Mouse (Mus musculus) c-Kit-positive CD71-positive TER-119-negative erythroid progenitor cells, embryonic 14.5 days (primary cell): ENCODE data around the gene Rap1a.

Experiments used
- DNase-seq: peaks from one replicate; pipeline ENCODE4 v3.0.0-alpha.2; 2013; ENCODE audit warnings: low read depth

Rap1a gene

GRCm38 (mm10) chr3:105693327-105694080, 107.6 kb downstream of the Rap1a start:
- DNase-seq, result no peak

GRCm38 (mm10) chr3:105688536-105688935, 112.6 kb downstream of the Rap1a start:
- DNase-seq, result no peak

GRCm38 (mm10) chr3:105687324-105688060, 113.6 kb downstream of the Rap1a start, which contains the start of gene Ddx20:
Gene Ddx20, minus strand, starts transcription at chr3:105687574.
- DNase-seq, result peak; percentile 98

- DNase-seq, result no peak
Measured at GRCm38 (mm10) chr3:105686394-105687323, 114.5 kb downstream of the Rap1a start.

GRCm38 (mm10) chr3:105680346-105680745, 120.8 kb downstream of the Rap1a start:
- DNase-seq, result no peak
